Mouse (Mus musculus): Measurements from ENCODE around the gene Pnpla8. TPM values are rescaled to one million over a fixed set of nuclear protein-coding genes. Genes with fewer than 3 reads are reported as not detected.
A peak's percentile ranks its signal among the peaks of the same experiment; 100 is the strongest.

Gene Pnpla8
- total and polyA plus RNA-seq, 3 experiments: 8.6 to 73.7 (median 61.8) TPM

- Histone ChIP-seq H3K9me3 (replicated peaks) (no peaks in the 10 kb centered on the region), H3K27me3 (ENCODE audit: insufficient read depth, low read length) (no peaks in the 10 kb centered on the region), H3K4me3 (ENCODE audit: low read depth, low read length) (no peak overlapping the region), H3K36me3 (replicated peaks) (peaks cover 19% of the 10 kb centered on the region), H3K4me1 (ENCODE audit: insufficient read depth, low read depth, low read length) (no peaks in the 10 kb centered on the region; the same call in 1 of the 2 replicates)
- TF ChIP-seq TAL1 (conservative IDR thresholded peaks at IDR 0.05; ENCODE audit: low read depth, low read length): no peak
- no peak for TF ChIP-seq CTCF (IDR thresholded peaks at IDR 0.05; ENCODE audit: low read depth, low read length)
- no peak for TF ChIP-seq GATA2 (IDR thresholded peaks at IDR 0.05; ENCODE audit: borderline replicate concordance, low read depth, low read length)
- no peak for TF ChIP-seq GATA1 (IDR thresholded peaks at IDR 0.05; ENCODE audit: borderline replicate concordance, low read length)
- no peak for TF ChIP-seq POLR2AphosphoS5 (IDR thresholded peaks at IDR 0.05; ENCODE audit: insufficient replicate concordance, low read depth, low read length)
- ATAC-seq (ENCODE audit: extremely low read depth, insufficient number of reproducible peaks, low FRiP score, poor library complexity, severe bottlenecking) (no peak), DNase-seq (ENCODE audit: low spot score) (no peak)
These were observed 60.4 kb downstream of the Pnpla8 start for GRCm38 (mm10) chr12:44281534-44281933.

- DNase-seq (ENCODE audit: low spot score) (no peak), ATAC-seq (ENCODE audit: extremely low read depth, insufficient number of reproducible peaks, low FRiP score, poor library complexity, severe bottlenecking) (no peak)
- no peaks in the 10 kb centered on the region; the same call in 1 of the 2 replicates for H3K4me1 ChIP-seq (ENCODE audit: insufficient read depth, low read depth, low read length)
- H3K36me3 ChIP-seq (replicated peaks): peaks cover 26% of the 10 kb centered on the region
- no peaks in the 10 kb centered on the region for H3K9me3 ChIP-seq (replicated peaks)
- H3K27me3 ChIP-seq (ENCODE audit: insufficient read depth, low read length): no peaks in the 10 kb centered on the region
- no peak for TF ChIP-seq POLR2AphosphoS5 (IDR thresholded peaks at IDR 0.05; ENCODE audit: insufficient replicate concordance, low read depth, low read length)
- TF ChIP-seq GATA1 (IDR thresholded peaks at IDR 0.05; ENCODE audit: borderline replicate concordance, low read length): no peak
- TF ChIP-seq GATA2 (IDR thresholded peaks at IDR 0.05; ENCODE audit: borderline replicate concordance, low read depth, low read length): no peak
- TF ChIP-seq TAL1 (conservative IDR thresholded peaks at IDR 0.05; ENCODE audit: low read depth, low read length): no peak
- no peak for TF ChIP-seq CTCF (IDR thresholded peaks at IDR 0.05; ENCODE audit: low read depth, low read length)
- H3K4me3 ChIP-seq (ENCODE audit: low read depth, low read length): no peak overlapping the region
These were observed 62.2 kb downstream of the Pnpla8 start for GRCm38 (mm10) chr12:44283378-44283777.

GRCm38 (mm10) chr12:44286992-44287391, 65.8 kb downstream of the Pnpla8 start:
- no peaks in the 10 kb centered on the region for H3K27me3 ChIP-seq (ENCODE audit: insufficient read depth, low read length)
- no peak overlapping the region for H3K4me3 ChIP-seq (ENCODE audit: low read depth, low read length)
- no peak for TF ChIP-seq TAL1 (conservative IDR thresholded peaks at IDR 0.05; ENCODE audit: low read depth, low read length)
- TF ChIP-seq POLR2AphosphoS5 (IDR thresholded peaks at IDR 0.05; ENCODE audit: insufficient replicate concordance, low read depth, low read length): no peak
- no peak for TF ChIP-seq GATA2 (IDR thresholded peaks at IDR 0.05; ENCODE audit: borderline replicate concordance, low read depth, low read length)
- TF ChIP-seq GATA1 (IDR thresholded peaks at IDR 0.05; ENCODE audit: borderline replicate concordance, low read length): no peak
- no peak for TF ChIP-seq CTCF (IDR thresholded peaks at IDR 0.05; ENCODE audit: low read depth, low read length)
- H3K36me3 ChIP-seq (replicated peaks): peaks cover 41% of the 10 kb centered on the region
- no peaks in the 10 kb centered on the region for H3K4me1 ChIP-seq (ENCODE audit: insufficient read depth, low read depth, low read length)
- ATAC-seq (ENCODE audit: extremely low read depth, insufficient number of reproducible peaks, low FRiP score, poor library complexity, severe bottlenecking) (no peak), DNase-seq (ENCODE audit: low spot score) (no peak)
- H3K9me3 ChIP-seq (replicated peaks): no peaks in the 10 kb centered on the region

- peak; percentile 86 for ATAC-seq (ENCODE audit: extremely low read depth, insufficient number of reproducible peaks, low FRiP score, poor library complexity, severe bottlenecking)
- Histone ChIP-seq H3K4me3 (ENCODE audit: low read depth, low read length) (no peak overlapping the region), H3K36me3 (replicated peaks) (peaks cover 29% of the 10 kb centered on the region), H3K4me1 (ENCODE audit: insufficient read depth, low read depth, low read length) (no peaks in the 10 kb centered on the region), H3K27me3 (ENCODE audit: insufficient read depth, low read length) (no peaks in the 10 kb centered on the region), H3K9me3 (replicated peaks) (no peaks in the 10 kb centered on the region)
- peak; percentile 27 for DNase-seq (ENCODE audit: low spot score)
- TF ChIP-seq POLR2AphosphoS5 (IDR thresholded peaks at IDR 0.05; ENCODE audit: insufficient replicate concordance, low read depth, low read length) (no peak), CTCF (IDR thresholded peaks at IDR 0.05; ENCODE audit: low read depth, low read length) (peak; percentile 69; the same call in 1 of the 2 replicates)
These were observed 71.1 kb downstream of the Pnpla8 start for GRCm38 (mm10) chr12:44292281-44292680.

GRCm38 (mm10) chr12:44300793-44301192, 79.6 kb downstream of the Pnpla8 start:
- H3K36me3 ChIP-seq (replicated peaks): peaks cover 39% of the 10 kb centered on the region
- DNase-seq (ENCODE audit: low spot score): no peak

GRCm38 (mm10) chr12:44304012-44304411, 82.8 kb downstream of the Pnpla8 start:
- Histone ChIP-seq H3K4me1 (ENCODE audit: insufficient read depth, low read depth, low read length) (no peaks in the 10 kb centered on the region), H3K4me3 (ENCODE audit: low read depth, low read length) (no peak overlapping the region), H3K9me3 (replicated peaks) (no peaks in the 10 kb centered on the region), H3K27me3 (ENCODE audit: insufficient read depth, low read length) (no peaks in the 10 kb centered on the region), H3K36me3 (replicated peaks) (peaks cover 44% of the 10 kb centered on the region)
- no peak for ATAC-seq (ENCODE audit: extremely low read depth, insufficient number of reproducible peaks, low FRiP score, poor library complexity, severe bottlenecking)
- no peak for DNase-seq (ENCODE audit: low spot score)
- TF ChIP-seq CTCF (IDR thresholded peaks at IDR 0.05; ENCODE audit: low read depth, low read length) (no peak), GATA2 (IDR thresholded peaks at IDR 0.05; ENCODE audit: borderline replicate concordance, low read depth, low read length) (no peak), POLR2AphosphoS5 (IDR thresholded peaks at IDR 0.05; ENCODE audit: insufficient replicate concordance, low read depth, low read length) (no peak), GATA1 (IDR thresholded peaks at IDR 0.05; ENCODE audit: borderline replicate concordance, low read length) (no peak), TAL1 (conservative IDR thresholded peaks at IDR 0.05; ENCODE audit: low read depth, low read length) (no peak)

More at GRCm38 (mm10) chr12:44300793-44301192, 79.6 kb downstream of the Pnpla8 start:
- no peak for ATAC-seq (ENCODE audit: extremely low read depth, insufficient number of reproducible peaks, low FRiP score, poor library complexity, severe bottlenecking)
- Histone ChIP-seq H3K9me3 (replicated peaks) (no peaks in the 10 kb centered on the region), H3K4me1 (ENCODE audit: insufficient read depth, low read depth, low read length) (no peaks in the 10 kb centered on the region), H3K4me3 (ENCODE audit: low read depth, low read length) (no peak overlapping the region), H3K27me3 (ENCODE audit: insufficient read depth, low read length) (no peaks in the 10 kb centered on the region)
- TF ChIP-seq POLR2AphosphoS5 (IDR thresholded peaks at IDR 0.05; ENCODE audit: insufficient replicate concordance, low read depth, low read length): no peak

GRCm38 (mm10) chr12:44304869-44305268, 83.7 kb downstream of the Pnpla8 start:
- H3K27me3 ChIP-seq (ENCODE audit: insufficient read depth, low read length): no peaks in the 10 kb centered on the region
- TF ChIP-seq GATA2 (IDR thresholded peaks at IDR 0.05; ENCODE audit: borderline replicate concordance, low read depth, low read length) (no peak), CTCF (IDR thresholded peaks at IDR 0.05; ENCODE audit: low read depth, low read length) (no peak), TAL1 (conservative IDR thresholded peaks at IDR 0.05; ENCODE audit: low read depth, low read length) (no peak), POLR2AphosphoS5 (IDR thresholded peaks at IDR 0.05; ENCODE audit: insufficient replicate concordance, low read depth, low read length) (no peak), GATA1 (IDR thresholded peaks at IDR 0.05; ENCODE audit: borderline replicate concordance, low read length) (no peak)
- no peaks in the 10 kb centered on the region for H3K4me1 ChIP-seq (ENCODE audit: insufficient read depth, low read depth, low read length)
- no peak for ATAC-seq (ENCODE audit: extremely low read depth, insufficient number of reproducible peaks, low FRiP score, poor library complexity, severe bottlenecking)
- H3K9me3 ChIP-seq (replicated peaks): no peaks in the 10 kb centered on the region
- H3K36me3 ChIP-seq (replicated peaks): peaks cover 46% of the 10 kb centered on the region
- H3K4me3 ChIP-seq (ENCODE audit: low read depth, low read length): no peak overlapping the region
- no peak for DNase-seq (ENCODE audit: low spot score)

Data from G1E (cell line).